Mouse (Mus musculus) erythroblast, embryonic 14.5 days (primary cell): ENCODE results near the gene Cstf3.

Experiments
- GATA1 ChIP-seq: IDR thresholded peaks from 2 replicates; pipeline ENCODE4 v1.6.1; 2012; ENCODE audit warnings: low read length, inconsistent platforms, mixed read lengths
- TAL1 ChIP-seq: IDR thresholded peaks from 3 replicates; pipeline ENCODE4 v1.6.1; 2012; ENCODE audit warnings: low read length, inconsistent platforms, mixed read lengths

- TF ChIP-seq GATA1 (no peak), TAL1 (no peak)
Measured at GRCm38 (mm10) chr2:104591141-104591540, 818 bp downstream of the Cstf3 start.
